Mouse (Mus musculus) kidney, postnatal 36 days (tissue): Measurements from ENCODE around the gene Anapc2.
"Not testable (repeated sequence)": the region's sequence is repeated elsewhere in the genome, so short reads cannot be mapped to it uniquely, and the experiment has no call there.

ENCODE experiments used
- DNase-seq, 2 experiments: peaks; one replicate each; pipeline ENCODE4 v3.0.0; 2021 to 2022; ENCODE audit warnings: mixed read lengths in 2 of 2

The Anapc2 gene

GRCm38 (mm10) chr2:25241438-25241775 is 30.9 kb upstream of the Anapc2 start:
- DNase-seq = no peak

GRCm38 (mm10) chr2:25242101-25242506 is 30.2 kb upstream of the Anapc2 start, which contains the start of the genes Rnf208 and Cysrt1:
Gene Rnf208 (plus strand): TSS chr2:25242255.
Gene Cysrt1 (minus strand): TSS chr2:25242452.
- peak in 1 of 2 experiments; percentile 50 for DNase-seq

GRCm38 (mm10) chr2:25243342-25243741 is 28.9 kb upstream of the Anapc2 start:
- DNase-seq = no peak

- DNase-seq = peak; percentile 44 to 48
These were observed 28.1 kb upstream of the Anapc2 start for GRCm38 (mm10) chr2:25244144-25244543.

GRCm38 (mm10) chr2:25246183-25247072 is 25.9 kb upstream of the Anapc2 start, which contains the start of gene AL732309.1:
Gene AL732309.1 (minus strand): TSS chr2:25246863.
- peak; percentile 56 to 65 for DNase-seq

GRCm38 (mm10) chr2:25252331-25252730 is 19.9 kb upstream of the Anapc2 start:
- peak; percentile 48 to 74 for DNase-seq

- peak; percentile 91 to 95 for DNase-seq
These were observed 16.9 kb upstream of the Anapc2 start, which contains the start of gene Tmem203 for GRCm38 (mm10) chr2:25255284-25255779. Gene Tmem203 (plus strand): TSS chr2:25255439.

- peak; percentile 64 to 82 for DNase-seq
These were observed 15.7 kb upstream of the Anapc2 start for GRCm38 (mm10) chr2:25256443-25257109.

GRCm38 (mm10) chr2:25257250-25257649 is 15.0 kb upstream of the Anapc2 start:
- not testable (repeated sequence) for DNase-seq

GRCm38 (mm10) chr2:25258887-25259286 is 13.4 kb upstream of the Anapc2 start:
- peak in 1 of 2 experiments; percentile 56 for DNase-seq

GRCm38 (mm10) chr2:25261870-25262269 is 10.4 kb upstream of the Anapc2 start:
- no peak for DNase-seq

GRCm38 (mm10) chr2:25262291-25262767 is 9.9 kb upstream of the Anapc2 start, which contains the start of gene Tprn:
Gene Tprn (plus strand): TSS chr2:25262618.
- peak; percentile 97 to 99 for DNase-seq

- peak in 1 of 2 experiments; percentile 59 for DNase-seq
These were observed 9.3 kb upstream of the Anapc2 start for GRCm38 (mm10) chr2:25262795-25263622.

GRCm38 (mm10) chr2:25263623-25264285 is 8.5 kb upstream of the Anapc2 start:
- peak in 1 of 2 experiments; percentile 30 for DNase-seq

GRCm38 (mm10) chr2:25264286-25264660 is 8.0 kb upstream of the Anapc2 start:
- no peak for DNase-seq

- peak; percentile 89 to 90 for DNase-seq
These were observed 7.4 kb upstream of the Anapc2 start for GRCm38 (mm10) chr2:25264851-25265250.

GRCm38 (mm10) chr2:25265897-25266656 is 6.2 kb upstream of the Anapc2 start:
- DNase-seq = peak; percentile 66 to 68

- peak; percentile 83 to 85 for DNase-seq
These were observed 5.6 kb upstream of the Anapc2 start for GRCm38 (mm10) chr2:25266720-25267119.

GRCm38 (mm10) chr2:25267241-25267640 is 5.0 kb upstream of the Anapc2 start:
- DNase-seq = no peak

GRCm38 (mm10) chr2:25267746-25268309 is 4.5 kb upstream of the Anapc2 start:
- DNase-seq = no peak
